Mouse (Mus musculus) MEL (cell line): ENCODE data around the gene Olfr1413.

ENCODE experiments used
- CHD2 ChIP-seq: IDR thresholded peaks from 2 replicates; pipeline ENCODE4 v1.6.1; 2011; ENCODE audit warnings: low read length, improper control_type of control experiment
- CTCF ChIP-seq, 3 experiments: IDR thresholded peaks in 2 of 3; conservative IDR thresholded peaks in 1 of 3; 2 replicates each; pipeline ENCODE4 v1.5.1; 2011 to 2012; ENCODE audit warnings: low read length in 3 of 3, low read depth in 2 of 3, mild to moderate bottlenecking in 2 of 3, improper control_type of control experiment in 1 of 3, inconsistent platforms in 1 of 3, mixed read lengths in 1 of 3, moderate library complexity in 1 of 3; ENCODE audit not compliant: control insufficient read depth in 1 of 3, insufficient read depth in 1 of 3, poor library complexity in 1 of 3, severe bottlenecking in 1 of 3
- MAX ChIP-seq: IDR thresholded peaks from 2 replicates; pipeline ENCODE4 v1.6.1; 2011; ENCODE audit warnings: low read length, improper control_type of control experiment
- NRF1 ChIP-seq: IDR thresholded peaks from 2 replicates; pipeline ENCODE4 v1.6.1; 2014; ENCODE audit warnings: low read depth, mild to moderate bottlenecking, inconsistent platforms, low read length, improper control_type of control experiment, moderate library complexity; ENCODE audit not compliant: poor library complexity, insufficient read depth, severe bottlenecking

GRCm38 (mm10) chr1:92605482-92605881, 34.4 kb downstream of the Olfr1413 start, which contains the start of gene Olfr1410:
- no peak for TF ChIP-seq CTCF (IDR thresholded peaks at IDR 0.05 in 2 of 3, conservative IDR thresholded peaks at IDR 0.05 in 1 of 3; ENCODE audit: control insufficient read depth in 1 of 3, insufficient read depth in 1 of 3, low read depth in 2 of 3, low read length in 3 of 3, poor library complexity in 1 of 3, severe bottlenecking in 1 of 3)
- no peak for TF ChIP-seq MAX
- TF ChIP-seq NRF1, result no peak
- TF ChIP-seq CHD2, result no peak
